Mouse (Mus musculus) liver, adult 2 months (tissue): Measurements from ENCODE around the gene Setd1a.

Experiments used
- CTCF ChIP-seq: fragments of 200-500 bp; IDR thresholded peaks from 2 replicates; pipeline ENCODE4 v1.5.1; 2011; ENCODE audit warnings: low read depth, low read length, control low read depth
- POLR2A ChIP-seq: fragments of 200-500 bp; IDR thresholded peaks from 2 replicates; pipeline ENCODE4 v1.6.1; 2011; ENCODE audit warnings: low read length, control low read depth; ENCODE audit not compliant: insufficient read depth; ENCODE audit errors: extremely low read depth

GRCm38 (mm10) chr7:127837473-127837872 lies 61.0 kb downstream of the Setd1a start:
- TF ChIP-seq CTCF (no peak), POLR2A (no peak)
